Mouse (Mus musculus): ENCODE measurements around the gene Ninj2.

DNA sequence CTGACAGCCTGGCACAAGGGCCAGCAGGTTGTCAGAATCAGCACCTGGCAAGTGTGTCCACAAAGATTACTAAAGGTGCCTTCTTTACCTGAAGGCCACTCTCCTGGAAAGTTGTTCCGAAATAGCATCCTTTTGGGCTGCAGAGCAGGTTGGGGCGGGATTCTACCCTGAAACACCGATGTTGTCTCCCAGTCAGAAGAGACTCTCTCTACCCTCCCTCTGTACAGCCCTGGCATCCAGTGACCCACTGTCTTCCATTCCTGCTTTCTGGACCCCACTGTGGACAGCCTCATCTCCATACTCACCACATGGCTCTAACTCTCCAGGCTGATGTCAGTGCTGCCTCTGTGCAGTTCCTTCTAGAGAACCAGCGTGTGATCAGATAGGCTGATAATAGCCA, 82.5 kb downstream of the Ninj2 start:
- TF ChIP-seq CTCF (IDR thresholded peaks at IDR 0.05) (no peak), EP300 (IDR thresholded peaks at IDR 0.05) (no peak)
